Mouse (Mus musculus) granulocyte monocyte progenitor cell, adult 5-6 weeks (primary cell): ENCODE data around the gene Ikzf1. TPM values are rescaled to one million over a fixed set of nuclear protein-coding genes. Genes with fewer than 3 reads are reported as not detected.

ENCODE experiments used
- ATAC-seq: replicated peaks from 2 replicates; pipeline ENCODE4 v1.8.0; 2016; ENCODE audit warnings: mild to moderate bottlenecking, moderate TSS enrichment, inconsistent platforms; ENCODE audit not compliant: poor library complexity, severe bottlenecking
- total RNA-seq, 2 experiments: library from RNA; stranded (forward) in 1 of 2; stranded (reverse) in 1 of 2; fragments of 200-712, 200-1000 nt in 1 of 2; fragments of >200 nt in 1 of 2; fragmentation: Nextera tagmentation in 1 of 2; gene quantifications; 2 replicates each; pipeline ENCODE4 v1.2.3; 2014 to 2017

The Ikzf1 gene
- total RNA-seq, 2 experiments from 2014 or later = 51.0 to 108 TPM

GRCm38 (mm10) chr11:11758121-11758520 is 73.3 kb downstream of the Ikzf1 start:
- no peak for ATAC-seq

GRCm38 (mm10) chr11:11758883-11759282 is 74.1 kb downstream of the Ikzf1 start:
- ATAC-seq = no peak

- ATAC-seq = peak; percentile 91
These were observed 78.4 kb downstream of the Ikzf1 start for GRCm38 (mm10) chr11:11763211-11763666.

GRCm38 (mm10) chr11:11765414-11765813 is 80.6 kb downstream of the Ikzf1 start:
- ATAC-seq = no peak

GRCm38 (mm10) chr11:11766105-11766504 is 81.3 kb downstream of the Ikzf1 start:
- ATAC-seq = peak; percentile 52

GRCm38 (mm10) chr11:11766736-11767135 is 81.9 kb downstream of the Ikzf1 start:
- ATAC-seq = no peak

GRCm38 (mm10) chr11:11768057-11768456 is 83.3 kb downstream of the Ikzf1 start:
- no peak for ATAC-seq

GRCm38 (mm10) chr11:11769281-11769680 is 84.5 kb downstream of the Ikzf1 start:
- no peak for ATAC-seq

- no peak for ATAC-seq
These were observed 85.9 kb downstream of the Ikzf1 start for GRCm38 (mm10) chr11:11770691-11771090.

- no peak for ATAC-seq
These were observed 87.4 kb downstream of the Ikzf1 start for GRCm38 (mm10) chr11:11772196-11772595.

- no peak for ATAC-seq
These were observed 89.6 kb downstream of the Ikzf1 start for GRCm38 (mm10) chr11:11774384-11774783.

GRCm38 (mm10) chr11:11774893-11775292 is 90.1 kb downstream of the Ikzf1 start:
- no peak for ATAC-seq

- ATAC-seq = no peak
These were observed 91.4 kb downstream of the Ikzf1 start for GRCm38 (mm10) chr11:11776071-11776821.

GRCm38 (mm10) chr11:11776822-11777174 is 92.0 kb downstream of the Ikzf1 start:
- peak; percentile 50 for ATAC-seq

- peak; percentile 49 for ATAC-seq
These were observed 92.4 kb downstream of the Ikzf1 start for GRCm38 (mm10) chr11:11777246-11777645.

GRCm38 (mm10) chr11:11777796-11778195 is 93.0 kb downstream of the Ikzf1 start:
- ATAC-seq = no peak

- ATAC-seq = no peak
These were observed 93.5 kb downstream of the Ikzf1 start for GRCm38 (mm10) chr11:11778345-11778744.

GRCm38 (mm10) chr11:11781728-11782127 is 96.9 kb downstream of the Ikzf1 start:
- ATAC-seq = peak; percentile 68

- peak; percentile 58 for ATAC-seq
These were observed 100.7 kb downstream of the Ikzf1 start for GRCm38 (mm10) chr11:11785457-11785856.

GRCm38 (mm10) chr11:11788521-11788974 is 103.7 kb downstream of the Ikzf1 start:
- ATAC-seq = peak; percentile 79

GRCm38 (mm10) chr11:11794626-11795025 is 109.8 kb downstream of the Ikzf1 start:
- no peak for ATAC-seq

GRCm38 (mm10) chr11:11798690-11799089 is 113.9 kb downstream of the Ikzf1 start:
- ATAC-seq = no peak
